Mouse (Mus musculus) thymus, postnatal 0 days (tissue): ENCODE measurements at regions not wholly inside any gene's neighbourhood (a gene's known extent, or its start where the extent isn't known, plus 50 kb on each side); places are given as distances from the start of the nearest gene placed in this dataset.
"Not testable (repeated sequence)": the region's sequence is repeated elsewhere in the genome, so short reads cannot be mapped to it uniquely, and the experiment has no call there.

Experiments used
- DNase-seq: peaks from one replicate; pipeline ENCODE4 v3.0.0-alpha.2; 2015; ENCODE audit warnings: low spot score

DNA sequence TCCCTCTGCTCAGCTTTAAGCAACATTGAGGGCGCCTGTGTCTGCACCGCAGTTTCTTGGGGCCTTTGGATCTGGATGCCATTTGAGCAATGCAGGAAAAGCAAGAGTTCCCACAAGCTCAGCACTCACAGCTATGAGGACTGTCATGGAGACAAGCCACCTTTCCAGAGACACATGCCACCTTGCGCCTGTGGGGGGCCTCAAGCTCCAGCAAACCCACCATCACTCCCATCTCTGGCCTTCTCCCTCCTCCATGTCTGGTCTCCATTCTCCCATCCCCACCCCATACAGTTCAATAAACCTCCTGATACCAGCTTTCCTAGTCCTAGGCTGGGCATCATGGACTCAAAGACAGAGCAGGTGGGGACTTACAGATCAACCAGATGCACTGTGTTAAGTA, 97.8 kb downstream of the Wdr11 start:
- DNase-seq = no peak

DNA sequence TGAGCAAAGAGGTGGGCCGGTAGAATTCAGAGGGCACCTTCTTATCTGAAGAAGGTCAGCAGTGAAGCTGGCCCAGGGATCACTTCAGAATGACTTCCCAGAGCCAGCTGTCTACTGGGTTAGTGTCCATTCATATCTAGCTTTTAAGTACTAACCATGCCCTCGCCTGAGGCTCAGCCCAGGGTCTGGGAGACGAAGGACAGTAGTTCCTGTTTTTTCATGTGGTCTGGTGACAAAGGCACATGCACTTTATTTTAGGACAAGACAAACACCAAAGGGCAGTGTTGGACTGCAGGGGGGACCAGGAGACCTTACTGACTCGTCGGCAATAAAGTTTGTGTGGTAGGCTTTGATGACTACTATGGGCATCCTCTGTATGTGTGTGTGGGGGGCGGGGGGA, 99.2 kb downstream of the Wdr11 start:
- DNase-seq = no peak

DNA sequence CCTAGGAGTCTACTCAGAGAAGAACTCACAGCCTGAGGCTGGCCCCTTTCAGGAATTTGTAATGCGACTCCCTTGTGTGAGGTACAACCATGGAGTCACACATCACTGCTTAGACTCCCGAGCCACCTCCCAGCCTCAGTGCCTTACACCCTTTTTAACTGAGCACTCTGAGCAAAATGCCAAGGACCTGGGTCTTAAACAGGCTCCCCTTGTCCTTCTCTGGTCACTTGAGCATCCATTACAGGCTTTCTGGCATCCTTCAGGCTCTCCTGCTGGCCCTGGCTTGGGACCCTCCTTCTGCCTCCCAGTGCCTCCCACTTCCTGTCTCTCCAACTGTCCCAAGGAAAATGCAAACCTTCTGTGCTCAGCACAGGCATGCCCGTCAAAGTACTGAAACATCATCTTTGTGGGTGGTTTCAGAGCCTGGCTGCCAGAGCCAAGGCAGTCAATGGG, 100.0 kb downstream of the Wdr11 start:
- DNase-seq = no peak

- DNase-seq = no peak
Observed at GRCm38 (mm10) chr7:129693635-129694034, 102.0 kb downstream of the Wdr11 start.

DNA sequence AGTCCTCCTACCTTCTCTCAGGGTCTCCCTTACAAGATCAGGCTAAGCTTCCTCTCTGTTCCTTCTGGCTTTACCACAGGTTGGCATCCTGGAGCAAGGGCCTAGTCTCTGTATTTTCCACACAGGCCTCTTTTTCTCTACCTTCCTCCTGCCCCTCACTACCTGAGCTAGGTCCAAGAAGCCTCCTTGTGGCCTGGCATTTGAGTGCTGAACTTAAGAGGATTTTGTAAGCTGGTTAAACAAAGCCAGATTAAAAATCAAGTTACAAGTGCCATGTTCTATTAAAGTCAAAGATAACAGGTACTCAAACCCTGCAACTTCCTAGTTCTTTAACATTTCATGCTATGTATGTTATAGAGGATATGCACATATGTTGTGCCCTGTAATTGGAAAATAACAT, 102.5 kb downstream of the Wdr11 start:
- DNase-seq = no peak

DNA sequence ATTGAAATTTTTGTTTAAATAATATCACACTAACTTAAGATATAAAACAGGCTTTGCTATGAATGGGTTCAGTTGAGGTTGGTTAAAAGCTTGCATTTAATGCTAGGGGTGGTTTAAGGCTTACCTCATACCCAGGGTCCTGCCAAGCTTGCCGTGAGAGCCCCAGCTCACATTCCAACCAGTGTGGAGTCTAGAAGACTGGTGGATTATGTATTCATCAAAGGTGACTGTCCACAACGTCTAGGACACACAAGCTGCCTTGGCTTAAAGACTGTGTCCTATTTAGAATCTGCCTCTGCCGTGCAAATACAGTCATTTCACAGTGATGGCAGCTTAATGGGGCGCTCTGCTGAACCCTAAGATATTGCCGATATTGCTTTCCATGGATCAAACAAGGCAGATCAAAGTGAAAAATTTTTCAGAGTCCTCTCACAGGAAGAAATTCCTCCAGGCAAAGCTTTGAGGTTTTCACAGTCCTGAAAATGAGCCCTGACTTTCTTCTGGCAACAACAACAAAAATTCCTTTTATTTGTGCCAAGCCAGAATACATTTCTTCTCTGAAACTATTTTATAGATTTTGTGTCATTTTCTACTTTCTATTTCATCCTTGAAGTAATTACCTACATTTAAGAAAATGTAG, 108.4 kb downstream of the Wdr11 start:
- no peak for DNase-seq

DNA sequence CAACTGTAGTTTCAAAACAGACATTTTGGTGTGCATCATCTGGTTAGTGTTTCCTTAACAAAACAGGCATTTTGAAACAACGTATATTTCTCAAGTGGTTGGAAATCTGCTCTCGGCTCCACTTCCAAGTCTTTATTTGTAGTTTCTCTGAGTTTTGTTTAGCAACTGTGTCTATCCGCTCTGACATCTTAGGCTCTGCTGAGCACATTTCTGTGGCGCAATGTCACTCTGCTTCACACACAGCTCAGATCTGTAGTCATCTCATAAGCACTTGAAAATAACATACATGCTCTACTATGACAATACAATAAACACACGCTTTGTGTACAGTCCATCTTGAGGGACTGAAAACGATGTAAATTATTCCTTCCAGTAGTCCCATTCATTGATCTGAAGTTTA, 135.9 kb downstream of the Wdr11 start:
- no peak for DNase-seq

- no peak for DNase-seq
Observed at GRCm38 (mm10) chr7:129729709-129730238, 138.1 kb downstream of the Wdr11 start.

DNA sequence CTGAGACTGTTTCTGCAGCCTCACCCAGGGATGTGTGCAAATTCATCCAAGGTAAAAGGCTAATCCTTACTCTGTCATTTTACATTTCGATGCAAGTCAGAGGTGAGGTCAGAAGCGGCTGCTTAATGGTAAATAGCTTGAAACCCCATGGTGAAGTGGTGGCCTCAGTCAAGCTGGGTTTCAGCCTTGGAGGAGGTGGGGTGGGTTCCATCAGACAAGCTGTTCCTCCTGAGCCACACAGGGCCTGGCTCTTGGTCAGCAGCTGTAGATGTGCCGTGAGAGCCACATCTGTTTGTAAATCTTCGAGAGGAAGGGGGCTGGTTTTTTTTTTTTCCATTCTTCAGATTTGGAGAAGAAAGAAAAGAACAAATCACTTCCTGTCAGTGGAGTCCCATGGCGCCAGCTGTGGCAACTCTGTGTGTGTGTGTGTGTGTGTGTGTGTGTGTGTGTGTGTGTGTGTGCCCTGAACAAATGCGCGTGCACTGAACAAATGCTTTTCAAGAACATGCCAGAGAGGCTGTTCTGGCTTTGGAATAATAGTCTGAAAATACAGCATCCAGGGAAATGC, 139.2 kb downstream of the Wdr11 start:
- DNase-seq = peak; percentile 14

DNA sequence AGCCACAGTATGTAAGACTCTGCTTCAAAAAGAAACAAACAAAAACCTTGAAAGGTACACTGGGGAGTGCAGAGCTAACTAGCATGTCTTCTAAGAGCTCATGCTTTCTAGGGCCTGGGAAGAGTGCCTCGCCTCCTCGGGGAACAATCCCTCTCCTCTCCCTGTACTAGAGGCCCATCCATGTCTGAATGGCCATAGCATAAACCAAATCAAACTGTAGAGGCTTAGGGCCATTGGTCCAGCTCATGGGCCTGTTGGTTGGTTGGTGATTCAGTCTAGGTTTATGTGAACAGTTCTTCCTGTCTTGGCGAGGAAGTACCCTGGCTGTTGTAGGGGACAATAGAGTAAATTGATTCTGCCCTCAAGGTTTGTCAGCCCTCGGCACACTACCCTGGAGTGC, 151.0 kb downstream of the Wdr11 start:
- no peak for DNase-seq

- DNase-seq = no peak
Observed at GRCm38 (mm10) chr7:129743955-129744666, 152.4 kb downstream of the Wdr11 start.

DNA sequence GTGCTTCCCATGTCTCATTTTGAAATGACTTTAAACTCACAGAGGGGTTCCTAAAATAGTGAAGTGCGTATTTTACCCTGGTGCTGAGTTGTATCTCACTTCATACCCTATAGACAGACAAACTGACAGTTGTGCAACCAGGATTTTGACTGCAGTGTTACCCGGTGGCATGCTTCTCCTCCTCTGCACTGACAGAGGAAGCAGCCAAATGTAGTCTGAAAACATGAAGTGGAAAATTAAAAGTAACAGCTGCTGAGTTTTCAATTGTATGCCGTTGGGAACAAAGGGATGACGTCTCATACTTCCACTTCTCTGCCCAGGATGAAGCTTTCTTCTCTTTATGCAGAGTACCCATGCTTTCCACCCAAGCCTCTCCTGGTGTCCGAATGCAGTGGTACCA, 155.0 kb downstream of the Wdr11 start:
- no peak for DNase-seq

DNA sequence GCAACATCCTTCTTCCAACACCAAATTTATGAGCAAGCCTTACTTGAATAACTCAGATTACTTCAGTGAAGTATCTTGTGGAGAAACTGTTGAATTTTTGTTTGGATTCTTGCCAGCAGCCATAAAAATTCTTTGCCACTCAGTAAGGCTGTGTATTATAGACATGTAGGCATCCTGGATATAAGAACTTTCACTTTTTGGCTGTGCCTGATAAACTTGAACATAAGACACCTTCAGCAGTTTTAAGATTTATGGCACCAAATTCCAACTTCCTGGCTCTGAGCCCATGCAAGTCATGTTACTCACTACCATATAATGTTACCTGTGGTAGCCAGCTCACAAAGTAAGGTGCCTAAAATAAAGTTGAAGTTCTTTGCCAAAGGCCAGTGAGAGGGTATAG, 159.3 kb downstream of the Wdr11 start:
- DNase-seq = no peak

- DNase-seq = peak; percentile 16
Observed at GRCm38 (mm10) chr7:129754737-129755136, 163.1 kb downstream of the Wdr11 start.

DNA sequence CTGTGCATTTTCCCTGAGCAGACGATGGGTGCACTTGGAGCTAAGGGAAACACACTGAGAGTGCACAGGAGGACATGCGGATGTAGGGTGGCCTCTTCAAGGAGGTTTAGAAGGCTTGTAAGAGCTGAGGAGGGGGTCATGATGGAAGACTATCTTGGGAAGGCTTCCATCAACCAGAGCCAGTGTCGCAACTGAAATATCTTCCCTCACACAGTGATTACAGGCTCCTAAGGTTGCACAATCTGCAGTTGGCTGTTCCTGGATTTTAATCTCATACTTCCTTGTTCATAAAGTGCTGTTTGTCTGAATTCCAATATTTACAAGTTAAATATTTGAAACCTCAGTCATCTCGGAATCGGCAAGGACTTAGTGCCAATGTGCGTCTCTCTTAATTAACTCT, 164.5 kb downstream of the Wdr11 start:
- DNase-seq = no peak

DNA sequence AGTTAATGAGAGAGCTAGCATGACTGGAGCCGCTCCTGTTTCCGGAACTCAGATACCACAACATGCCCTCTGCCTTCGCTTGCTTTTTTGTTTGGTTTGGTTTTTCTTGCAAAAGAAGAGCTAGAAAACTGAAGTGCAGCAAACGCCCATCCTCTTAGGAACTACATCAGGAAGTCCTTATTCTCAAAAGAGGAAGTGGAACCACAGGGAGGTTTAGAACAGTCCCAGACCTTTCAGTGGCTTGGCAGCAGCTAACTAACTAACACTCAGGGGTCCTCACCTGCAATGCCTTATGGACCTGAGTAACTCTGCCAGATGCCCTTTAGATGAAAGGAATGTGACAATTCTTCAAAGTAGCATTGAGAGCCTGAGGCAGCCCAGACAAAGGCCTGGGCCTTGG, 168.2 kb downstream of the Wdr11 start:
- peak; percentile 14 for DNase-seq

DNA sequence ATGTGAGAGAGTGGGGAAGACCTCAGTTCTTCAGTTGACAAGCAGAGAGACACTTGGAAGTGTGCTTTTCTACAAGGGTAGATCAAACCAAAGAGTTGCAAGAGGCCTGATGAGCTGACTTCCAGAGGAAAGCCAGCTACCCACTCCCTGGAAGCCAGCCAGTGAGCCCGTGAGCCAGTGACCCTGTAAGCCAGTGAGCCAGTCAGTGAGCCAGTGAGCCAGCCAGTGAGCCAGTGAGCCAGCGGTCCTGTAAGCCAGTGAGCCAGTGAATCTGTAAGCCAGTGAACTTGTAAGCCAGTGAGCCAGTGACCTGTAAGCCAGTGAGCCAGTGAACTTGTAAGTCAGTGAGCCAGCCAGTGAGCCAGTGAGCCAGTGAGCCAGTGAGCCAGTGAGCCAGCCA, 168.7 kb downstream of the Wdr11 start:
- no peak for DNase-seq

- no peak for DNase-seq
Observed at GRCm38 (mm10) chr7:129763754-129764153, 172.1 kb downstream of the Wdr11 start.

DNA sequence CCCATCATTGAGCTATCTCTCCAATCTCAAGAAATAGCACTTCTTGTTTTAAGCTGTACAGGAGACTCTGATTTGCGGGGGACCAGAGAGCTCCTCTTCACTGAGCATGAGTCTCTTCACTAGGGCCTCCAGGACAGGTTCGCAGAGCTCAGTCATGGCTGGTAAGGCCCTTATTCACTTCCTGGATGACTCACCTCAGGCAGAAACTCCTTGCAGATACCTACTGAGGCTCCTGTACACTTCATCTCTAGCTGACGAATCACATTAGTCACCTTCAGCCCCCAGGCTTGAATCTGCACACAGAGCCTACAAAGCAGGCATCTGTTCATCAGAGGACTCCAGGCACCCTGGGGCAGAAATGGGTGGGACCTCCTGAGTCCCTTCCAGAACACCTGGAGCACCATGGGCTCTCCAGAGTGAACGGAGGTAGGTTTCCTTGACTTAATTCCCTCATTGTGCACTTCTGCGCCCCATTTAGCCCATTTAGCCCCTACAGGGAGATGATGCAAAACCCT, 172.8 kb downstream of the Wdr11 start:
- no peak for DNase-seq

DNA sequence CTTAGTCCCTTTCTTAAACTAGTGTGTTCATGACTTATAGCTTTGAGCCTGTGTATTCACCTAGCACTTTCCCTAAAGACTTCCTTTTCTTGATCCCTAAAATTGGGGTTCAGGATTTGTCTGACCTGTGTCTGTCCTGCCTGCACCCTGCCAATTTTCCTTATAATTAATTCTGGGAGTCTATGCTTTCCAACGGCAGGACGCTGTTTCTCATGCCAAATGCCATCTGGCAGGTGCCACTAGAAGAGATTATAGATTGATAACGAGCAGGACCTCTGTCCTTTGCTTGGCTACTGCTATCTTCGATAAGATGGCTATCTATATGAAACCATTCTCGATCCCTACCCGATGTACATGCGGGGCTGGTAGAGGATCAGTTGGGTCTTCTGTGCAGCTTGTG, 174.0 kb downstream of the Wdr11 start:
- no peak for DNase-seq

GRCm38 (mm10) chr7:129766087-129766834, 174.6 kb downstream of the Wdr11 start:
- no peak for DNase-seq

- DNase-seq = not testable (repeated sequence)
Observed at GRCm38 (mm10) chr7:129769673-129770072, 178.0 kb downstream of the Wdr11 start.
